Mouse (Mus musculus) intestine, embryonic 16.5 days (tissue): ENCODE measurements at regions not wholly inside any gene's neighbourhood (a gene's known extent, or its start where the extent isn't known, plus 50 kb on each side); places are given as distances from the start of the nearest gene placed in this dataset.
A peak's percentile ranks its signal among the peaks of the same experiment; 100 is the strongest.

Source experiments
- ATAC-seq: fragments of 200-750 bp; cut with Nextera tagmentation; 2 replicates; pipeline ENCODE4 v1.8.0; 2017; ENCODE audit warnings: moderate TSS enrichment, moderate library complexity
- H3K27ac ChIP-seq: fragments of 300-500 bp; sonication (generic); 2 replicates; pipeline ENCODE4 v1.5.1; 2014; ENCODE audit warnings: mild to moderate bottlenecking, low read length
- H3K27me3 ChIP-seq: fragments of 300-500 bp; sonication (generic); replicated peaks from 2 replicates; pipeline ENCODE4 v1.6.1; 2014; ENCODE audit warnings: low read length, control low read depth, mixed read lengths; ENCODE audit not compliant: control insufficient read depth, insufficient read depth
- H3K36me3 ChIP-seq: fragments of 300-500 bp; sonication (generic); 2 replicates; pipeline ENCODE4 v1.6.1; 2014; ENCODE audit warnings: low read length, control low read depth; ENCODE audit not compliant: control insufficient read depth, insufficient read depth
- H3K4me1 ChIP-seq: fragments of 300-500 bp; sonication (generic); 2 replicates; pipeline ENCODE4 v1.6.1; 2014; ENCODE audit warnings: low read length, control low read depth, mixed read lengths; ENCODE audit not compliant: control insufficient read depth, insufficient read depth
- H3K4me2 ChIP-seq: fragments of 300-500 bp; sonication (generic); 2 replicates; pipeline ENCODE4 v1.6.1; 2014; ENCODE audit warnings: low read depth, low read length, control low read depth
- H3K4me3 ChIP-seq: fragments of 300-500 bp; sonication (generic); 2 replicates; pipeline ENCODE4 v1.5.1; 2014; ENCODE audit warnings: mild to moderate bottlenecking, low read length
- H3K9ac ChIP-seq: fragments of 300-500 bp; sonication (generic); 2 replicates; pipeline ENCODE4 v1.6.1; 2014; ENCODE audit warnings: low read depth, low read length
- H3K9me3 ChIP-seq: fragments of 300-500 bp; sonication (generic); 2 replicates; pipeline ENCODE4 v1.6.1; 2016; ENCODE audit warnings: low read length, control low read depth; ENCODE audit not compliant: control insufficient read depth
- WGBS: fragments of 180-500 bp; shearing (Covaris S2); extraction: QIAGEN DNeasy Blood & Tissue Kit; methylation state at CpG from one replicate; pipeline ENCODE4 v1.1.7; 2014; 5-methylcytosine and 5-hydroxymethylcytosine counted together

DNA sequence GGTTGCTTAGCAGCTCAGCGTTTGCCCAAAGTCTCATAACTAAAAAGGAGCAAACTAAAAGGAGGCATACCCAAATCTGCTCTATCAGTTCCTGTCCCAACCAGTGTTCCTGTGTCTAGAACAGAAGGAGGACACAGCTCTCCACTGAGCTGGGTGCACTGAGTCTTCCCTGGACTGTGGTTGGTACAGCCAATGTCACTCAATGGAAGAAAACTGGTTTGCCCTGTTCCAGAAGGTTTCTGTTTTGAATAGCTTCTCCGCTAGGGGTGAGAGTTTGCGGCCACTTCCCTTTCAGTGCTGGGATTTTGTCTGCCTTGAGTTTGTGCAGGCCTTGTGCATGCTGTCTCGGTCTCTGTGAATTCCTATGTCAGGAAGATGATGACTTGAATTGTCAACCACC, 194.6 kb upstream of the Map3k7 start:
- Histone ChIP-seq H3K27ac (no peak overlapping the region), H3K4me1 (no peaks in the 10 kb centered on the region), H3K9ac (no peak overlapping the region), H3K9me3 (no peaks in the 10 kb centered on the region), H3K4me3 (no peak overlapping the region), H3K27me3 (no peaks in the 10 kb centered on the region), H3K36me3 (no peaks in the 10 kb centered on the region), H3K4me2 (no peak overlapping the region)
- 78% methylated on average over 4 of the region's 4 CpGs for WGBS
- no peak for ATAC-seq

DNA sequence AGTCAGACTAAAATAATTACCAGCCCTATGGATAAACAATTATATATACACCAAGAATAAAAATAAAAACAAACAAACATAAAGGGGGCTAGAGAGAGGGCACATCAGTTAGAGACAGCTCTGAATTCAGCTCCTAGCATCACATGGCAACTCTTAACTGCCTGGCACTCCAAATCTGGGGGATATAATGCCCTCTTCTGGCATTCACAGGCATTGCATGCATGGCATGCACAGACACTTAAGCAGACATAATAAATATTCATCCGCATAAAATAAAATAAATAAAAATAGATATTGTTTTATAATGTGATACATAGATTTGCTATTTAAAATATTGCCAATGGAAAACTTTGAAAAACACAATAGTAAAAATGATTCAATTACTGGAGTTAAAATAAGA, 177.6 kb upstream of the Map3k7 start:
- Histone ChIP-seq H3K9me3 (no peaks in the 10 kb centered on the region), H3K27me3 (no peaks in the 10 kb centered on the region), H3K4me1 (no peaks in the 10 kb centered on the region), H3K9ac (no peak overlapping the region), H3K27ac (no peak overlapping the region), H3K4me3 (no peak overlapping the region), H3K4me2 (no peak overlapping the region), H3K36me3 (no peaks in the 10 kb centered on the region)
- ATAC-seq = no peak
- 84% methylated on average over 1 of the region's 1 CpGs for WGBS

DNA sequence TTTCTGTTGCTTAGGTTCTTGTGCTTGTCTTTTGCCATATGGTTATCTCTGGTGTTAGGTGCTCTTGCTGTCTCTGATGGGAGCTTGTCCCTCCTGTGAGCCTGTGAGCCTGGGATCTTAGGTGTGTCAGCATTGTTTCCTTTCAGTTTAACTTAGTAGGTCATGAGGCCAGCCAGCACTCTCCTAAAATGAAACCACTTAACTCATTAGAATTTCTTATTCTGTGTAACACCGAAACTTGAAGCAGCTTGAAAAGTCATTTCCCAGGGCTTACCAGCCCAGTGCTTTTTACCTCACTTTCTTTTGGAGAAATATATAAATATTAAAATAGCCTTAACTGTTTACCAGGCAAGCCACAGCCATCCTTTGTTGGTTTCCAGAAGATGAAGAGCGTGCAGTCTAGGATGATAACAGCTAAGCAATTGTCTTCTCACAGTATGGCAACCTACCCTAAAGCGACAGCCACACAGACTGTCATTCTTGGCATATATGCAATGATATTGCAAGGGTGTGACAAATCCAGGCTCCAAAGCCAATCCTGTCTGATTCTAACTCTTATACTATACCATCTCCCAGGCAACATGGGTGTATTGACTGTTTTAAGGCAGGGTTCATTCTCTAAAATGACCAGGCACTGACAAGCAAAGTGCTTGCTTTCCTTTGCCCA, 146.2 kb upstream of the Map3k7 start:
- no peaks in the 10 kb centered on the region for H3K9me3 ChIP-seq
- H3K27ac ChIP-seq = no peak overlapping the region
- H3K9ac ChIP-seq = no peak overlapping the region
- H3K4me3 ChIP-seq = no peak overlapping the region
- H3K36me3 ChIP-seq = no peaks in the 10 kb centered on the region
- WGBS = 90% methylated on average over 3 of the region's 3 CpGs
- H3K27me3 ChIP-seq = no peaks in the 10 kb centered on the region
- no peak overlapping the region for H3K4me2 ChIP-seq
- no peaks in the 10 kb centered on the region for H3K4me1 ChIP-seq
- ATAC-seq = no peak

DNA sequence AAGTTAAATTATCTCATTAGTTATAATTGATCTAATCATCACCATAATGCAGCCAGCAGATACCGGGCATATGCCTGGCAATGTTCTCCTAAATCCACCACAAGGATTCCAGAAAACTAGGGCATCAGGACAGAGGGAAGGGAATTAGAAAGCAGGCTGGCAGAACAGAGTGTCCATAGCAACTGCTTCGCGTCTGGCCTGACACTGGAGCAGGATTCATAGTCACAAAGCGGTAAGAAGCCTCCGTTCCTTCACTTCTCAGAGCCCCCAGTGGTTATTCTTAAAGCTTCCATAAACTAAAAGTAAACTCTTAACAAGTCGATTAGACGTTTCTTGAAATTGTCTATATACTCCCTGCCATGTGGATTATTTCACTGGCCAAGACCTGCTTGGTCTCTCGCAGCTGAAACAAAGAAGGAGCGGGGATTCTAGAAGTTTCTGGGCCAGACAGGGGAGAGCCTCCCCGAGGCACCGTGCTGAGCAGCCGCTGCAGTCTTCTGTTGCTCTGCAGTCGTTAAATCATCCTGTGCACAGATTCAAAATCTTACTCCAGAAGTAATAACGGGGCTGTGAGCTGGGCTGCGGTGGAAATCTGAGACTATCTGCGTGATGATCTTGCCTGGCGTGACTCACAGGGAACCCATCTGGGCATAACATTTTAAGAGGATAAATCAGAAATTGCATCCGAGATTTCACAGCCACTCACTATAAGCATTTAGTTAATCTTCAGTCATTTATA, 144.2 kb upstream of the Map3k7 start:
- H3K4me2 ChIP-seq = no peak overlapping the region
- no peak for ATAC-seq
- 46% methylated on average over 18 of the region's 18 CpGs for WGBS

DNA sequence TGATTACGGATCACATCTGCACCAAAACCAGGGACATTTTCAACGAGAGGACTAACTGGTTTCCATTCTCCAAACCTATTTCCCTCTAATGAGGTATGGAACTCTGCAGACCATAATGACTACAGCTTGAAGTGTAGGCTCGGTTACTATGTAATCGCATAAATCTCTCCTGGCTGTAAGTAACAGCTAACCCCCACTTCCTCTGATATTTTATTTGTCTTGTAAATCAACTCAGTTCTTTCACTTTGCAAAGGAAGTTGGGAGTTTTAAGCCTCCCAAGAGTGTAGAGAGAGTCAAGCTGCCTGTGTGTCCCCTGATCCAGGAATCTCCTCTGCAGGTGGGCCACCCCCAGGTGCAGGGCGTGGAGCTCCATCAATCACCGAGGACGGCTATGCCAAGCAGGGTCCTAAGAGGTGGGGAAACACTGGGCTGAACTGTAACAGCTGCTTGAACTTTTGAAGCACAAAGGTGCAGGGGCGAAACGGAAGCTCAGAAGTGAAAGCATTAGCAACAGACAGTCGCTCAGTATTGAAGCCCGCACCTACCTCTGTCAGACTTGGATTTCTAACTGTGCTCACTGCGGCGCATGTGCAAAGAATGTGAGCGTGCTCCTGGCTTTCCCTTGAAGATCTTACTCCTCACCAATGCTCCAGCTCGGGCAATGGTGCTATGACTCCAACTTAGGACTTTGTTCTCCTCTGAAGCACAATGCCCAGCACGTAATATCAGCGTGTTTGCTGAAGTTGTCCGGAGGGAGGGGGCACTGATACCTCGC, 140.1 kb upstream of the Map3k7 start:
- no peaks in the 10 kb centered on the region for H3K36me3 ChIP-seq
- H3K27me3 ChIP-seq = no peaks in the 10 kb centered on the region
- H3K9ac ChIP-seq = peak overlapping the region; percentile 50; the same call in 1 of the 2 replicates
- H3K4me1 ChIP-seq = peaks cover 7% of the 10 kb centered on the region
- H3K27ac ChIP-seq = no peak overlapping the region
- peak overlapping the region; percentile 36 for H3K4me3 ChIP-seq
- WGBS = 34% methylated on average over 19 of the region's 19 CpGs
- peak overlapping the region; percentile 63 for H3K4me2 ChIP-seq
- ATAC-seq = peak; percentile 82
- H3K9me3 ChIP-seq = no peaks in the 10 kb centered on the region

More for the DNA sequence above, 144.2 kb upstream of the Map3k7 start:
- peaks cover 7% of the 10 kb centered on the region for H3K4me1 ChIP-seq
- H3K9ac ChIP-seq = peak overlapping the region; percentile 7; the same call in 1 of the 2 replicates
- H3K4me3 ChIP-seq = no peak overlapping the region
- no peaks in the 10 kb centered on the region for H3K9me3 ChIP-seq
- no peaks in the 10 kb centered on the region for H3K36me3 ChIP-seq
- no peak overlapping the region for H3K27ac ChIP-seq
- H3K27me3 ChIP-seq = no peaks in the 10 kb centered on the region

DNA sequence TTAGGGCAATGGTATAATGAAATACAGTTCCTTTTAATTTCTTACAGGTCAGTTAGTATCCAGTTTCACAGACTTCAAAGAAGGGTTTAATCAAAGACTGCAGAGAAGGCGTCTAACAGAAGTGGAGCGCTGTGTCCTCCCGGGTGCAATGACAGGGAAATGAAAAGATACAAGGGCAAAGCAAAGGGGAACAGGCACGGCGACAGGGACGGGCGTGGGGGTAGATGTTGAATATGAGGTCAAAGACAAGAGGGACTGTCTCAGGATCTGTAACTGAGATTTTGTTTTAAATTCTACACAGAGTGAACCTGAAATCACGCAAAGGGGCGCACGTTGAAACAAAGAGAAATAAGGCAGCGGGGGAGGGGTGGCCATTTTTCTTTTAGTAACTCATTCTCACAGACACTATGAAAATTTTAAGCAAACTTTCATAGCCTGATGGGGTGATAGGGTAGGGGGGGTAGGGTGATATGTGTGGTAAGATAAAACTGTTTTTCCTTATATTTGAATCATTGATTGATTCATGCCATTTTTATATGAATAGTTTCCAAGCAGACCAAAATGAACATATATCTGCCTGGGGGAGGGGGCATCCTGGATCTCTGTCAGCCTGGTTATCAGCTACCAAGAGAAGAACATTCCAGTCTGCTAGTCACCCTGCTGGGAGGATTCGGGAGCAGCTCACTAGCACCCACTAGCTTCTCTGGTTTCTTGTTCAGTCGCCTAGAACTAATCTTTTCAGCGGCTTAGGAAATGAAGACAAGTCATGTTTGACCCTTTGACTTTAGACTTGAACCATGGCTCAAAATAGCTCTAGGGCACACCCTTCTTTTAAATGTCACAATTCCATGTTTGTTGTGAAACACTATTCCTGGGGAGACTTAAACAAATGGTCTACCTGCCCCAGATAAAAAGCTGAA, 139.1 kb upstream of the Map3k7 start:
- Histone ChIP-seq H3K27ac (no peak overlapping the region), H3K9ac (no peak overlapping the region)
- WGBS = 63% methylated on average over 14 of the region's 14 CpGs

DNA sequence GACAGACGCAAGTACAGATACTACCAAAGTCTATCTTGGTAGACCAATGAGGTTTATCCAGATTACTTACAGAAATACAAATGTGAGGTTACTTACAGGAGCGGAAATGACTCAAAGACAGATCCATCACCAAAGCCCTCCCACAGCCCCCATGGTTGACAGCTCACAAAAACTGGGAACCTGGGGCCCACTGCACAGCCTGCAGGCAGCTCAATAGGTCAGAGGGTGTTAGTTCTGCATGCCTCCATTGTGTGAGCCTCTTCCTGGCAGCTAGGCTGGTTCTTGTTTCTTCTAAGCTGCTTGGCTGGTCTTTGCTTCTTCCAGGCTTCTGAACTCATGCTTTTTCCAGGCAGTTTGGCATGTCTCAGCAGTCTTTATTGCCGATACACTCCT, 138.5 kb upstream of the Map3k7 start:
- ATAC-seq = no peak
- H3K9ac ChIP-seq = no peak overlapping the region
- no peak overlapping the region for H3K4me3 ChIP-seq
- H3K4me2 ChIP-seq = no peak overlapping the region
- WGBS = 70% methylated on average over 3 of the region's 3 CpGs
- H3K27me3 ChIP-seq = no peaks in the 10 kb centered on the region
- H3K27ac ChIP-seq = no peak overlapping the region
- no peaks in the 10 kb centered on the region for H3K36me3 ChIP-seq
- peaks cover 7% of the 10 kb centered on the region for H3K4me1 ChIP-seq
- no peaks in the 10 kb centered on the region for H3K9me3 ChIP-seq

More for the DNA sequence above, 139.1 kb upstream of the Map3k7 start:
- Histone ChIP-seq H3K4me1 (peaks cover 7% of the 10 kb centered on the region), H3K9me3 (no peaks in the 10 kb centered on the region), H3K36me3 (no peaks in the 10 kb centered on the region), H3K4me2 (peak overlapping the region; percentile 63), H3K27me3 (no peaks in the 10 kb centered on the region), H3K4me3 (peak overlapping the region; percentile 36)
- ATAC-seq = peak; percentile 65

DNA sequence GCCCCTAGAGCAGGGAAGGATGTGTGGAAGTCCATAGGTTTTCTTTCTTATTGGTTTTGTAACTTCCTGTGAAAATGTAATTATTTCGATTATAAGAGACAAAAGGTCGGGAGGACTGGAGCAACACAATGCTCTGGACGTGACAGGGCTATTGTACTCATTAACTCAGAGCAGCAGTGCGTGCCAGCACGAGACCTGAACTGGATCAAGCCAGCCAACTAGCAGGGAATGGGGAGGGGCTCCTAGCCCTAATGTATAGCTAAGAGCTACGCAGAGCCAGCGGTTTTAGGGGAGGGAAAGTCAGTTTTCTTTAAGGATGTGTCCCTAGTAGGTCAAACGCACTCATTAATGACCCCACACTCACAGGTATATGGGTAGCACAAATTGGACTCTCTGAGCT, 137.2 kb upstream of the Map3k7 start:
- Histone ChIP-seq H3K4me2 (no peak overlapping the region), H3K4me3 (no peak overlapping the region), H3K27me3 (no peaks in the 10 kb centered on the region), H3K9me3 (no peaks in the 10 kb centered on the region), H3K27ac (no peak overlapping the region), H3K9ac (no peak overlapping the region), H3K4me1 (peaks cover 7% of the 10 kb centered on the region), H3K36me3 (no peaks in the 10 kb centered on the region)
- no peak for ATAC-seq
- WGBS = 77% methylated on average over 8 of the region's 8 CpGs
